Mouse (Mus musculus) thymus, adult 18-20 months (tissue): ENCODE measurements around the gene Irf2bp1.

ENCODE experiments used
- DNase-seq, 2 experiments: peaks; one replicate each; pipeline ENCODE4 v3.0.0; 2022; ENCODE audit warnings: mixed read lengths in 2 of 2

The Irf2bp1 gene

GRCm38 (mm10) chr7:19029084-19029653, 25.3 kb downstream of the Irf2bp1 start:
- DNase-seq = peak; percentile 31 to 32

- no peak for DNase-seq
Measured at GRCm38 (mm10) chr7:19031641-19032040, 27.8 kb downstream of the Irf2bp1 start.

GRCm38 (mm10) chr7:19044616-19045015, 40.8 kb downstream of the Irf2bp1 start:
- no peak for DNase-seq

GRCm38 (mm10) chr7:19046286-19047069, 42.6 kb downstream of the Irf2bp1 start:
- no peak for DNase-seq

- no peak for DNase-seq
Measured at GRCm38 (mm10) chr7:19048006-19048527, 44.2 kb downstream of the Irf2bp1 start.

- DNase-seq = no peak
Measured at GRCm38 (mm10) chr7:19049252-19049651, 45.4 kb downstream of the Irf2bp1 start.

GRCm38 (mm10) chr7:19050172-19050571, 46.3 kb downstream of the Irf2bp1 start:
- DNase-seq = no peak

- no peak for DNase-seq
Measured at GRCm38 (mm10) chr7:19051161-19051560, 47.3 kb downstream of the Irf2bp1 start.

GRCm38 (mm10) chr7:19052345-19053135, 48.7 kb downstream of the Irf2bp1 start:
- DNase-seq = no peak

- DNase-seq = no peak
Measured at GRCm38 (mm10) chr7:19053136-19053532, 49.3 kb downstream of the Irf2bp1 start.

- no peak for DNase-seq
Measured at GRCm38 (mm10) chr7:19054047-19054776, 50.4 kb downstream of the Irf2bp1 start, which contains the start of gene Rsph6a. Rsph6a (plus strand) TSS chr7:19054690.

GRCm38 (mm10) chr7:19054777-19055076, 50.9 kb downstream of the Irf2bp1 start:
- no peak for DNase-seq

GRCm38 (mm10) chr7:19055108-19055507, 51.3 kb downstream of the Irf2bp1 start:
- DNase-seq = no peak
